Mouse (Mus musculus): ENCODE data around the gene Dpysl5.

Dpysl5 gene

GRCm38 (mm10) chr5:30824124-30824988, 113.0 kb downstream of the Dpysl5 start:
- DNase-seq (ENCODE audit: low spot score in 2 of 2) = no peak

DNA sequence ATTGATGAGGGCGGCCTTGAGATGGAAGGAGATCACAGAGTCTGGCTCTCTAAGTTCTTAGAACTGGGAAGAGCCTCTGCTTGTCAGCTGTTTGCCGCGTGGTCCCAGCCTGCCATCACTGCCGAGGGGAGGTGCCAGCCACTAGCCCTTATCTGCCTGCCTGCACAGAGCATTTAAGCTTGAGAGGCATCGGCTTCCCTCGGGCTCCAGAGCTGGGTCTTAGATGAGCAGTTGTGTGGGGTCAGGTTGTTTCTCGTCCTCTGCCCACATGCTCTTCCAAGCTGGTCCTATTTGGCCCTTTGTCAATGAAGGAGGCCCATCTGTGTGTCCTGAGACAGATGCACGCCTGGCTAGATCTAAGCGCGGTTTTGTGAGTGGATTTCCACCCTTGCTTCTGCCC, 113.8 kb downstream of the Dpysl5 start:
- peak in 1 of 2 experiments; percentile 27 for DNase-seq (ENCODE audit: low spot score in 2 of 2)

GRCm38 (mm10) chr5:30825821-30826220, 114.5 kb downstream of the Dpysl5 start:
- no peak for DNase-seq (ENCODE audit: low spot score in 2 of 2)

DNA sequence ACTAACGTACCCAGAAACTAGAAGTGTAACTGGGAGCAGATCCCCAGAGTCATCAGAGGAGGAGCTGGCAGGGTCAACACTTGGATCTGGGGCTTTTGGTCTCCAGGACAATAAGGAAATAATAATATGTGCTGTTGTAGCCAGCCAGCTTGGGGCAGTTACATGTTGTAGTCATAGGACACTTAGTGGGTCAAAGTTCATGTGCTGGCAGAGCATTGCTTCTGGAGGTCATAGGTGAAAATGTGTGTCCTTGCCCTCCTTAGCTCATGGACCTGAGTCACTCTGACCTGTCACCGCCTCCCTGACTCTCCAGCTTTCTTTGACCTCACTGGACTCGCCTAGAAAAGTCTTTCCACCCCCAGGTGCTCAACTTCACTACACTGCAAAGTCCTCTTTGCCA, 122.1 kb downstream of the Dpysl5 start:
- DNase-seq (ENCODE audit: low spot score in 2 of 2) = no peak

GRCm38 (mm10) chr5:30839731-30840130, 128.4 kb downstream of the Dpysl5 start:
- DNase-seq (ENCODE audit: low spot score in 2 of 2) = no peak

DNA sequence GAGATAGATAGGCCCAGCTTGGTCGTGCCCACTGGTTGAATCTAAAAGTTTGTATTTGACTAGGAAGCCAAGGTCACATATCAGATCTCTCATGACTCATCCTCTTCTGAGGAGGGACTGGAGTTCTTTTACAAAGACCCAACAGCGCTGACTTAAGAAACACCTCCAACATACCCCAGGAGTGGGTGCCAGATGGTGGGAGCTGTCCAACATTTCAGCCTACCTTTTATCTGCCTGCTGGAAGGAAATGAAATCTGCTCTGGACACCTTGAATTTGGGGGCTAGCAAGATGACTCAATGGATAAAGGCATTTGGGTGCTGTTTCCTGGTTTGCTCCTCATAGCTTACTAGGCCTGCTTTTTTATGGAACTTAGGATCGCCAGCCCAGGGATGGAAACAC, 130.5 kb downstream of the Dpysl5 start:
- no peak for DNase-seq (ENCODE audit: low spot score in 2 of 2)

Data from cerebellum, postnatal 4 days (tissue).